Mouse (Mus musculus) cortical plate, adult 2 months (tissue): Measurements from ENCODE around the gene Mtrex. TPM values are rescaled to one million over a fixed set of nuclear protein-coding genes. Genes with fewer than 3 reads are reported as not detected.

Experiments
- H3K27ac ChIP-seq: fragments of 200-500 bp; 2 replicates; pipeline ENCODE4 v1.5.1; 2012; ENCODE audit warnings: low read length, control low read depth, inconsistent platforms; ENCODE audit not compliant: insufficient read depth
- H3K4me1 ChIP-seq: fragments of 200-500 bp; 2 replicates; pipeline ENCODE4 v1.6.1; 2011; ENCODE audit warnings: low read length; ENCODE audit not compliant: control insufficient read depth, insufficient read depth
- H3K4me3 ChIP-seq: fragments of 200-500 bp; 2 replicates; pipeline ENCODE4 v1.5.1; 2011; ENCODE audit warnings: mild to moderate bottlenecking, low read length, control low read depth; ENCODE audit not compliant: insufficient read depth
- CTCF ChIP-seq: fragments of 200-500 bp; IDR thresholded peaks from 2 replicates; pipeline ENCODE4 v1.5.1; 2011; ENCODE audit warnings: mild to moderate bottlenecking, control low read depth, low read length; ENCODE audit not compliant: insufficient read depth; ENCODE audit errors: extremely low read depth
- POLR2A ChIP-seq: fragments of 200-500 bp; IDR thresholded peaks from 2 replicates; pipeline ENCODE4 v1.6.1; 2011; ENCODE audit warnings: mild to moderate bottlenecking, low read length, control low read depth; ENCODE audit not compliant: insufficient read depth; ENCODE audit errors: extremely low read depth
- polyA plus RNA-seq: library from polyadenylated mRNA; depleted of rRNA; stranded (reverse); fragments of >200 nt; gene quantifications from 2 replicates; pipeline ENCODE4 v1.2.3, GENCODE M21; 2012

Mtrex gene
- polyA plus RNA-seq, 1 experiment, result 34.7 TPM

DNA sequence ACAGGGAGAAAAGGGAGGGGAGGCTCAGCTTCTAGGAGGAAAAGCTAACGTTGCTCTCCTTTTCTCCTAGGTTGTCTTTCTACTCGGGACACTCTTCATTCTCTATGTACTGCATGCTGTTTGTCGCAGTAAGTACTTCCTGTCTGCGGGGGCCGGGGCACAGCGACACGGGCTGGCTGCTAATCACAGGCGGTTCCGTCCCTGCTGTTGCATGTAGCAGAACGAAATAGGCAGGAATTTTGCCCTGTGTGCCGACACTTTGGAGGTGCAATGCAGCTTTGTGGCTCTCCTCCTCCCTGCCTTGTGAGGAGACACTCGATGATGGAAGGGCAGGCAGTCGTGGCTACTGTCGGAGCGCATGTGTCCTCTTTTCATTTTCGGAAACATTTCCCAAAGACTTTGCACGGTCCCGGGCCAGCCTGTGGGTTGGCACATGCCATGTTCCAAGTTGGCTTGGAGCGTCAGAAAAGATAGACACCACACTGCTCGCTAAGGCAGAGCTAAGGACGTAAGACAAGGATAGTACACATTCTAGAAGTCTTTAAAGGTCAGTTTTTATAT, 67.5 kb downstream of the Mtrex start:
- Histone ChIP-seq H3K27ac (no peak overlapping the region), H3K4me3 (no peak overlapping the region), H3K4me1 (no peaks in the 10 kb centered on the region)
- TF ChIP-seq CTCF (no peak), POLR2A (no peak)

DNA sequence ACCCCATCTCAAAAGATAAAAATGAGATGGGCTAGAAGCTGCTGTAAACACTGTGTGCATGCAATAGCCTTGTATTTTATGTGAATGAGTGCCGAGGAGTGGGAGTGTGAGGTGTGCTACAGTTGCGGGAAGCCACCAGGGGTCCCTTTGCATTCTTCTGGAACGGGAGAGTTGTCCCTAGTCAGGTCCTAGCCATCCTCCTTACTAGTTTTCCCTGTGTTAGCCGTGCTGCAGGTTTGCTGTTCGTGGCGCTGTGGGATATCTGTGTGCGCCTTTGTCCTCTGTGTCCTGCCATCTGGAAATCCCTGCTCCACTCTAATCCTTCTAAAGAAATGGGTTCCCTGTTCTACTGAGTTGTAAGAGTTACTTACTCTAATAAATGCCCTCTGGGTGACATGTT, 69.3 kb downstream of the Mtrex start:
- Histone ChIP-seq H3K4me3 (no peak overlapping the region), H3K4me1 (no peaks in the 10 kb centered on the region), H3K27ac (no peak overlapping the region)
- TF ChIP-seq POLR2A, result no peak
- TF ChIP-seq CTCF, result no peak

- H3K27ac ChIP-seq, result no peak overlapping the region
- no peak overlapping the region for H3K4me3 ChIP-seq
- no peaks in the 10 kb centered on the region for H3K4me1 ChIP-seq
- TF ChIP-seq POLR2A (no peak), CTCF (0 out of 2 replicates have a peak, but pooled peaks have one; percentile 22)
Measured at GRCm38 (mm10) chr13:112854402-112854801, 72.8 kb downstream of the Mtrex start.

DNA sequence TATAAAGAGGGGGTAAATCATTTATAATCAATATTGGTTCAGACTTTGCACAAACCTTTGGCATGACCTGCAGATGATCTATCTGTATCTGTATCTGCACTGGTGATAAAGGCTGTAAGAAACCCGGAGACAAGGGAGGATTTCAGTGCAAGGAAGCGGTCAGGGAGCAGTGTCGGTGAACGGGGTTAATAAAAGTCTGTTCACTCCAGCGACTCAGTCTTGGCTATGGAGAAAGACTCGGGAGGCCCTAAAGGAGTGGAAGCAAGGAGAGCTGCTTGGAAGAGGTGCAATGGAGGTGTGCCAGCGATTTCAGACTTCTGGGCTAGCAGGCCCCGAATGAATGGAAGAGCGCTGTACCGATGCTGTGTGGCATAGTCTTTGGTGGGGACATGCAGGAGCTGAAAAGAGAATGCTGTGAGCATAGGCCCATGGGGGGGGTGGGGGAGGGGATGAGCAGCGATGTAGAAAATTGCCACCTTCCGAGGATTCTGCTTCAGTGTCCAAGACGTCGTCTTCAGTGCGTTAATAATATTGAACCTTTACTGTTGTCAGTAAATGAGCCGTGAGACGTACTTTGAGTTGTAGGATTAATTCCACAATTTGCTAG, 73.4 kb downstream of the Mtrex start:
- Histone ChIP-seq H3K4me3 (no peak overlapping the region), H3K27ac (no peak overlapping the region), H3K4me1 (no peaks in the 10 kb centered on the region)
- TF ChIP-seq CTCF, result no peak
- TF ChIP-seq POLR2A, result no peak

- Histone ChIP-seq H3K27ac (no peak overlapping the region), H3K4me1 (no peaks in the 10 kb centered on the region), H3K4me3 (no peak overlapping the region)
- TF ChIP-seq POLR2A (no peak), CTCF (no peak)
Measured at GRCm38 (mm10) chr13:112845931-112846330, 81.3 kb downstream of the Mtrex start.

- H3K4me3 ChIP-seq, result peak overlapping the region; percentile 37
- peak overlapping the region; percentile 83 for H3K27ac ChIP-seq
- no peak for TF ChIP-seq CTCF
- no peak for TF ChIP-seq POLR2A
- H3K4me1 ChIP-seq, result peaks cover 2% of the 10 kb centered on the region; the same call in 1 of the 2 replicates
Measured at GRCm38 (mm10) chr13:112840241-112841087, 86.7 kb downstream of the Mtrex start.

- Histone ChIP-seq H3K4me1 (peaks cover 2% of the 10 kb centered on the region; the same call in 1 of the 2 replicates), H3K27ac (no peak overlapping the region), H3K4me3 (no peak overlapping the region)
- TF ChIP-seq CTCF, result no peak
- no peak for TF ChIP-seq POLR2A
Measured at GRCm38 (mm10) chr13:112838562-112839232, 88.5 kb downstream of the Mtrex start.

DNA sequence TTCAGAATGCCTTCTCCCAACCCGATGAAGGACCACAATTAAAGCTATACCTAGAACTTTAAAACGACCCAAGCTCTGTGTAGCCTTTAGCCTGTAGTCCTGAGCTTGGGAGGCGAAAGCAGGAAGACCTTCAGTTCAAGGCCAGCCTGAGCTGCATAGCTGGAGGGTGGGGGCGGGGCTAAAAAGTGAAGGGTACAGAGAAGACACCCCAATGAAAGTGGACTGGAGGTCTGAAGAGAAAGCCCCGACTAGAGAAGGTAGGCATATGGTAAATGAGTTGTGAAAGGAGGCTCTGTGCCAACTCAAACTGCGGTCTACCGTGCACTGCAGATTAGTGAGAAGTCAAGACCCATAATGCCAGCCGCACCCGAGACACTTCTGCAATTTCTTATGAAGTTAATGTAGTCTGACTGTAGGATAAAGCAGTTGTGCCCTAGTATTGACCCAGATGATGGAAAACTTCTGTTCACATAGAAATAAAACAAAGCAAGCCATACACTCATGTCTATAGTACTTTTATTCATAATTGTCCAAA, 89.5 kb downstream of the Mtrex start:
- H3K4me3 ChIP-seq, result no peak overlapping the region
- H3K4me1 ChIP-seq, result peaks cover 3% of the 10 kb centered on the region
- no peak for TF ChIP-seq POLR2A
- TF ChIP-seq CTCF, result no peak

GRCm38 (mm10) chr13:112836951-112837350, 90.2 kb downstream of the Mtrex start:
- peaks cover 3% of the 10 kb centered on the region for H3K4me1 ChIP-seq
- no peak overlapping the region for H3K27ac ChIP-seq
- H3K4me3 ChIP-seq, result no peak overlapping the region
- TF ChIP-seq CTCF, result no peak
- no peak for TF ChIP-seq POLR2A

More for the DNA sequence above, 89.5 kb downstream of the Mtrex start:
- H3K27ac ChIP-seq, result no peak overlapping the region
